Mouse (Mus musculus) limb, embryonic 10.5 days (tissue): ENCODE measurements around the gene Sftpa1. TPM values are rescaled to one million over a fixed set of nuclear protein-coding genes. Genes with fewer than 3 reads are reported as not detected.

Experiments used
- DNase-seq: peaks from one replicate; pipeline ENCODE4 v3.0.0-alpha.2; 2017; ENCODE audit warnings: low spot score
- H3K27ac ChIP-seq: fragments of 300-500 bp; sonication (generic); 2 replicates; pipeline ENCODE4 v1.5.1; 2016; ENCODE audit warnings: mild to moderate bottlenecking
- H3K27me3 ChIP-seq: fragments of 300-500 bp; sonication (generic); 2 replicates; pipeline ENCODE4 v1.6.1; 2016; ENCODE audit warnings: low read depth, mild to moderate bottlenecking; ENCODE audit not compliant: poor library complexity, severe bottlenecking
- H3K36me3 ChIP-seq: fragments of 300-500 bp; sonication (generic); 2 replicates; pipeline ENCODE4 v1.6.1; 2016; ENCODE audit warnings: mild to moderate bottlenecking, moderate library complexity
- H3K4me1 ChIP-seq: fragments of 300-500 bp; sonication (generic); 2 replicates; pipeline ENCODE4 v1.6.1; 2016
- H3K4me3 ChIP-seq: fragments of 300-500 bp; sonication (generic); 2 replicates; pipeline ENCODE4 v1.5.1; 2016; ENCODE audit warnings: mild to moderate bottlenecking, moderate library complexity
- H3K9me3 ChIP-seq: fragments of 300-500 bp; sonication (generic); replicated peaks from 2 replicates; pipeline ENCODE4 v1.6.1; 2016; ENCODE audit warnings: mild to moderate bottlenecking
- WGBS: fragments of 180-500 bp; shearing (Covaris S2); methylation state at CpG from one replicate; pipeline ENCODE4 v1.1.7; 2016; 5-methylcytosine and 5-hydroxymethylcytosine counted together
- polyA plus RNA-seq: library from polyadenylated mRNA; unstranded; fragments of >200 nt; fragmentation: Nextera tagmentation; extraction: Ambion mirVana; gene quantifications from 2 replicates; pipeline ENCODE4 v1.2.1, GENCODE M21; 2016

Sftpa1 gene
- not detected in 2 replicates for polyA plus RNA-seq

DNA sequence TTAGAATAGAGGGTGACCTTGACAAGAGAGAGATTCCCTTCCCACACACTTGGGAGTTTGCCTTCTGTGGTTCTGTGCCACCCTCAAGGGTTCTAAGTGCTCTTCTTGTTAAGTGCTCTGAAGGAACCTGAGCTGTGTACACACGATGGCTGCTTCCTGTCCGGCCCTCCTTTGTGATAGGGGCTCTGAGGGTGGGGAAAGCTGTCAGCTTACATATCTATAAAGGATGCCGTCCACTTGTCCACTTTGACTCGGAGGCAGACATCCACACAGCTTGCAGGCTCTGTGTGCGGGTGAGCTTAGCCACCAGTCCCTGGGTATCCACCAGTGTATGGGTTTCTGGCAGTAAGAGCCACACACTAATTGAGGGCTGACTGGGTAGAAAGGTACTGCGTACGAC is at the start of gene Sftpa1:
TSS of gene Sftpa1 (plus strand) at position 243 of the 400 bp plus-strand sequence.
- H3K4me1 ChIP-seq = no peaks in the 10 kb centered on the region
- WGBS = 89% methylated on average over 7 of the region's 7 CpGs
- no peaks in the 10 kb centered on the region for H3K9me3 ChIP-seq
- no peak within 1 kb of the TSS for H3K27ac ChIP-seq
- no peak for DNase-seq
- H3K4me3 ChIP-seq = no peak within 1 kb of the TSS
- no peaks in the 10 kb centered on the region for H3K36me3 ChIP-seq
- no peaks in the 10 kb centered on the region for H3K27me3 ChIP-seq

DNA sequence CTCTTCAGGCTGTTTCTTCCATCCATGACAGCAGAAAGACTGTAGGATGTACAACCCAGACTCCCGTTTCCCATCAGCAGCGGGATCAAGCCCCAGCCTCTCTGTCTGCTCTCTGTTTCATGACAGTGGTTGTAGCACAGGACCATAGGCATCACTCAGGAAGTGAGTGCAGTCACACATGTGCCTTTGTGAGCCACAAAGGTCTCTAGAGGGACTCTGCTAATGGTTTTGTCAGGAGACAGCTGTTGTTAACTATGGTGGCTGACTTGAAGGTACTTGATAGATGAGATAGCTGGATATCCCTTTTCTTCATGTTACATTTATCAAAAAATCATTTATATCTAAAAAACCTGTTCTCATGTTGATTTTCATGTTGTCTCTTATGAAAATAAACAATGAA is 49.2 kb upstream of the Sftpa1 start:
- DNase-seq = no peak
- Histone ChIP-seq H3K27ac (no peak overlapping the region), H3K27me3 (no peaks in the 10 kb centered on the region), H3K9me3 (no peaks in the 10 kb centered on the region), H3K4me1 (no peaks in the 10 kb centered on the region), H3K4me3 (no peak overlapping the region), H3K36me3 (no peaks in the 10 kb centered on the region)
- 85% methylated on average over 2 of the region's 2 CpGs for WGBS

DNA sequence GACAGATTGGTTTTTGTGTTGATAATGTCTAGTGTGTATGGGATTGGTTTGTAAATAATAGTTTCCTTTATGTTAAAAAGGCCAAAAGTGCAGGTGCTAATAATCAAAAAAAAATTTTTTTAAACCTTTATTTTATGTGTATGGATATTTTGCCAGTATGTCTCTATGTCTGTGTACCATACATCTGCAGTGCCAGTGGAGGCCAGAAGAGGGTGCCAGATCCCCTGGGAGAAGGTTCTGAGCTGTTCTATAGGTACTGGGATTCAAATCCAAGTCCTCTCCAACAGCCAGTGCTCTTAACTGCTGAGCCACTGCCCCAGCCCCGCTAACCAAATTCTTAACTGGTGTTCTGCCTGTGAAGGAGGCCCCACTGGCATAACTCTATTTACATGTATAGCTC is 44.1 kb upstream of the Sftpa1 start:
- no peak for DNase-seq
- Histone ChIP-seq H3K9me3 (no peaks in the 10 kb centered on the region), H3K36me3 (no peaks in the 10 kb centered on the region), H3K4me3 (no peak overlapping the region), H3K27me3 (no peaks in the 10 kb centered on the region), H3K27ac (no peak overlapping the region), H3K4me1 (no peaks in the 10 kb centered on the region)
- WGBS = 69% methylated on average over 1 of the region's 1 CpGs

DNA sequence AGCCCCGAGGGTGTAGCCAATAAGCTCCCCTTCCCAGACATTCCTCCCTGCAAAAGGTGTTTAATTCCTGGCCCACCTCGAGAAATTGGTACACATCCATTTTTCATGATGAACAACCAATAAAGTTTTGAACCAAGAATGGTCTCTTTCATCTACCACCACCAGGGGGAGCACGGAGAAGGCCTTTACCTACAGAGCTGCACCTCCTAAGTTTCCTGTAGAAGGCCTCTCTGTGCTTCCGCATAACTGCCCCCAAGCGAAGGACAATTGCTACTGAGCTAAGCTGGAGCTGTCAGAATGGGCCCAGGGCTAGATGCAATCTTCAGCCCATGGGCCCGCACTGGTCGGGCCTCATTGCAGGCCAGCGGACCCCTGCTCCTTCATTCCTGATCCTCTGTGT is 40.8 kb upstream of the Sftpa1 start:
- DNase-seq = peak; percentile 32
- H3K36me3 ChIP-seq = no peaks in the 10 kb centered on the region
- H3K4me3 ChIP-seq = no peak overlapping the region
- WGBS = 52% methylated on average over 8 of the region's 8 CpGs
- no peaks in the 10 kb centered on the region for H3K9me3 ChIP-seq
- no peaks in the 10 kb centered on the region for H3K27me3 ChIP-seq
- no peaks in the 10 kb centered on the region for H3K4me1 ChIP-seq
- H3K27ac ChIP-seq = no peak overlapping the region

DNA sequence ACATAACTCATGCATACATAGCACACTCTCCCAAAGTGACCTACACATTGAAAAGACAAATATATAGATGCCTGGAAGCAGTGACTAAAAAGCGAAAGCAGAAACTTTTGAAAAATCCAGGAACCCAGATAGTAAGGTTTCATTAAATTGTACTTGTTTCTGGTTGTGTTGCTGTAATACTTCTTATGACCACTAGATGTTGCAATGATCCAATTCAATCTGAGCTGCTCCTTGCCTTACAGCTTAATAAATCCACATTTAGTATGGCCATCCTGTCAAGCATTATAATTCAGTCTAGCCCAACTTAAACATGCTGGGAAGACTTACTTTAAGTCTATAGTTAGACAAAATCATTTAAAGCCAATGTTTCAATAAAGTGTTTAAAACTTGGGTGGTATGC is 37.5 kb upstream of the Sftpa1 start:
- 78% methylated on average over 1 of the region's 1 CpGs for WGBS
- DNase-seq = no peak
- H3K4me3 ChIP-seq = no peak overlapping the region
- no peaks in the 10 kb centered on the region for H3K4me1 ChIP-seq
- no peaks in the 10 kb centered on the region for H3K9me3 ChIP-seq
- H3K36me3 ChIP-seq = no peaks in the 10 kb centered on the region
- no peak overlapping the region for H3K27ac ChIP-seq
- no peaks in the 10 kb centered on the region for H3K27me3 ChIP-seq

DNA sequence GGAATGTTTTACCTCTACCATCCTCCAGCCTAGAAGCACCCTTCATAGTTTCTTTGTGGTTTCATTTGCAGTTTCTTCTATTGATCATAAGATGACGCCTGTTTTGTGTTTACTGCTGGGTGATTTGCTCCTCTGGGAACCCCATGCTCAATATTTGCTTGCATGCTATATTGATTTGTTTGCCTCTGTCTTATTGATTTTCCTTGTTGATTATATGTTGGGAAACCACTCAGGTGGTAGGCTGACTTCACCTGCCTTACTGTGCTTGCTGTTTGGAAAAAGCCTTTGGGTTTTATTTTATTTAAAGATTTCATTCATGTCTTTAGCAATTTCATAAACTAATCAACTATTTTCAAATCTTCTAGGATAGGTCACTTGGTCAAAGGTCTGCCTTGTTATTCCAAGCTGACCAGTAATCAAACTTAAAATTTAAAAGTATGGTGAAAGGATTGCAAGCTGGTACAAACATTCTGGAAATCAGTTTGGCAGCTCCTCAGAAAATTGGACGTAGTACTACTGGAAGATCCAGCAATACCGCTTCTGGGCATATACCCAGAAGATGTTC is 35.2 kb upstream of the Sftpa1 start:
- no peaks in the 10 kb centered on the region for H3K36me3 ChIP-seq
- DNase-seq = no peak
- no peak overlapping the region for H3K27ac ChIP-seq
- no peak overlapping the region for H3K4me3 ChIP-seq
- no peaks in the 10 kb centered on the region for H3K9me3 ChIP-seq
- no peaks in the 10 kb centered on the region for H3K27me3 ChIP-seq
- 91% methylated on average over 3 of the region's 3 CpGs for WGBS
- H3K4me1 ChIP-seq = no peaks in the 10 kb centered on the region

DNA sequence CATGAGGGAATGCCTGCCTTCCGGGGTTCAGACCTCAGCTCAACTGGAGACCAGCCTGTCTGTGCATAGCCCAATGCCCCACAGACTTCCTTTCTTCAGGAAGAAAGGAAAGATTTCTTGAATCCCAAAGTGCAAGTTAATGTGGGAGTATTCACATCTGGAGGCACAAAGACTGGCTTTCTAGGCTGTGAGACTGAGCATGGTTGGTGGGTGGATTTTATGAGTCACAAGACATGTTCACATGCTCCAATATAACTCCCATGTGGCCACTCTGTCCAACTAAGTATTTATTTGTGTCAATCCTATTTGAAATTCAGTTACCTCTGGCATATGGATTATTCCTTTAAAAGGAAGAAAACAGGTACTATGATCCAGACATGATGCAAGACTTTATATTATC is 32.9 kb upstream of the Sftpa1 start:
- DNase-seq = no peak
- Histone ChIP-seq H3K4me3 (no peak overlapping the region), H3K27ac (no peak overlapping the region), H3K27me3 (no peaks in the 10 kb centered on the region), H3K4me1 (no peaks in the 10 kb centered on the region), H3K9me3 (no peaks in the 10 kb centered on the region), H3K36me3 (no peaks in the 10 kb centered on the region)
- WGBS = 95% methylated on average over 1 of the region's 1 CpGs

DNA sequence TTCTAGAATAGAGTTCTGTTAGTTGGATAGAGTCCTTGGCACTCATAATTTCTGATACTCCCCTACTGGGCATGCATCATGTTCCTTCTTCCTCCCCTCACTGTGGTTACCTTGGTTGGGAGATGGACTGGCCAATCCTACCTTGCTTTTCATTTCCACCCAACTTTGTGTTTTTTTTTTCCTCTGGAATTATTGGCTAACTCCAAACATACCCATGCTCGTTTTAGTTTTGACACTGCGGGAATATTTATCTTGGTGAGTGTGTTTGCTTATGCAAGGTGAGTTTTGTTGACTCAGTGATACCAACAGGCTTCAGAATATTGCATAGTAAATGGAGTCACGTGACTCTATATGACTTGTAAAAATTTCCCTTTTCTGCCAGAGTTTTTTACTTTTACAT is 30.9 kb upstream of the Sftpa1 start:
- Histone ChIP-seq H3K36me3 (no peaks in the 10 kb centered on the region), H3K27me3 (no peaks in the 10 kb centered on the region), H3K4me3 (no peak overlapping the region), H3K27ac (no peak overlapping the region), H3K9me3 (no peaks in the 10 kb centered on the region), H3K4me1 (no peaks in the 10 kb centered on the region)
- DNase-seq = no peak
- WGBS = 91% methylated on average over 3 of the region's 3 CpGs

DNA sequence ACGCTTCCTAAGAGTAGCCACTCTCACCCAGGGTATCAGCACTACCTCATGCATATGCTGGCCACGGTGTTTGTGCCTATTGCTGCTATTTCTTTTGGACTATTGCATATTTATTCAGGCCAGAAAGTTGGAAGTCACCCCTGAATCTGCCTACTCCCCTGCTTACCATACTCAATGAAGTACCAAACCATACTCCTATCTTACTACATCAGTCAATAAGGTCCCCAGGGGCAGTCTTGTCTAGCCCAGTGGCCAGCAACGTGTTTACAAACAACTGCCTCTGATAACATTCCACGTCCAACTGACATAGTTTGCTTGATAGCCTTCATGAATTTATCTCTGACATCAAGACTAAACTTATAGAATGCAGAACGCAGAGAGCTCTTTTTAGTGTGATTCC is 30.3 kb upstream of the Sftpa1 start:
- Histone ChIP-seq H3K4me1 (no peaks in the 10 kb centered on the region), H3K27ac (no peak overlapping the region), H3K36me3 (no peaks in the 10 kb centered on the region), H3K9me3 (no peaks in the 10 kb centered on the region), H3K4me3 (no peak overlapping the region), H3K27me3 (no peaks in the 10 kb centered on the region)
- WGBS = 89% methylated on average over 5 of the region's 5 CpGs
- no peak for DNase-seq

DNA sequence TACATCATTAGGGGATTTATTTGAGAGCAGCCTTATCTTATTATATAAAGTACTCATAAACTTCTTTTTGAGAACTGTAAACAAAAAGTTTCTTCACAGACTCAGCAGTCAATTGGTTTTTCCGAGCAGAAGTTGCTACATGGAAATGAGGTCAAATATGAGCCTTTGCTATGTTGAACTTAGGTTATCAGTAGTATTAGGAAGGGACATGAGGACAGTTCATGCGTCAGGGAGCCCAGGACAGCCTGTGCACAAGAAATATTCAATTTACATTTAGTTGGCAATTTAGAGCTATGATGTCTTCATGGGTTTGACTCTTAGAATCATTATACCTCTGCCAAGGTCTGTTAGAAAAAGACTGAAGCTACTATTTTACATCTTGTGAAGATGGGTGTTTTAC is 29.3 kb upstream of the Sftpa1 start:
- 87% methylated on average over 2 of the region's 2 CpGs for WGBS

DNA sequence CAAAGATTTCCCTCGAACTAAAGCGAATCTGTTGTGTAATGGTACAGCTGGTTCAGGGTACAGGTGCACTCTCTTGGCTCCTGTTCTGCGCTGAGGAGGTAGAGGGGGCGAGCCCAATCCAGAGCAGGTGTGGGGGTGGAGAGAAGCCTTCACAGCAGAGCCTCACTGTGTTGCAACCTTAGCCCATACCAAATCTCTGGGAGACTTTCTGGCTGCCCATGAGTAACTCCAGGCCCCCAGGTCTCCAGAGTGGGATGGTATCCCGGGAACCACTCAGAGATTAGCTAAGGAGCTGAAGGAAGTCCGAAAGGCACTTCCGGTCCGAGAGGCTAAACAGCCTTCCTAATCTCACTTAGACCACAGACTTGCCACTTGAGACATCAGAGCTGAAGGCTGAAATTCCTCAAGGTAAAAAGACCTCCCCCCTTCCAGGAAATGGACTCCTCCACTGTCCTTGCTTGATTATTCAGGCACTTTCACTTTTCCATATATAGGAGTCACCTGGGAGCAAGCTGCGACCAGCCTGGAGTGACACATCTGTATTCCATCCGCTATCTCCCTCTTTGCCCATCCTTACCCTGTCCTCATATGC is 26.6 kb upstream of the Sftpa1 start, which contains the start of gene Mat1a:
TSS of gene Mat1a (plus strand) at position 183 of the 592 bp plus-strand sequence.
- H3K27ac ChIP-seq = no peak within 1 kb of the TSS
- H3K4me3 ChIP-seq = no peak within 1 kb of the TSS
- no peaks in the 10 kb centered on the region for H3K9me3 ChIP-seq
- H3K4me1 ChIP-seq = no peaks in the 10 kb centered on the region
- H3K36me3 ChIP-seq = no peaks in the 10 kb centered on the region
- DNase-seq = no peak
- H3K27me3 ChIP-seq = no peaks in the 10 kb centered on the region
- 68% methylated on average over 10 of the region's 10 CpGs for WGBS

More for the DNA sequence above, 29.3 kb upstream of the Sftpa1 start:
- H3K4me3 ChIP-seq = no peak overlapping the region
- no peaks in the 10 kb centered on the region for H3K9me3 ChIP-seq
- no peak overlapping the region for H3K27ac ChIP-seq
- H3K36me3 ChIP-seq = no peaks in the 10 kb centered on the region
- H3K4me1 ChIP-seq = no peaks in the 10 kb centered on the region
- no peak for DNase-seq
- H3K27me3 ChIP-seq = no peaks in the 10 kb centered on the region

DNA sequence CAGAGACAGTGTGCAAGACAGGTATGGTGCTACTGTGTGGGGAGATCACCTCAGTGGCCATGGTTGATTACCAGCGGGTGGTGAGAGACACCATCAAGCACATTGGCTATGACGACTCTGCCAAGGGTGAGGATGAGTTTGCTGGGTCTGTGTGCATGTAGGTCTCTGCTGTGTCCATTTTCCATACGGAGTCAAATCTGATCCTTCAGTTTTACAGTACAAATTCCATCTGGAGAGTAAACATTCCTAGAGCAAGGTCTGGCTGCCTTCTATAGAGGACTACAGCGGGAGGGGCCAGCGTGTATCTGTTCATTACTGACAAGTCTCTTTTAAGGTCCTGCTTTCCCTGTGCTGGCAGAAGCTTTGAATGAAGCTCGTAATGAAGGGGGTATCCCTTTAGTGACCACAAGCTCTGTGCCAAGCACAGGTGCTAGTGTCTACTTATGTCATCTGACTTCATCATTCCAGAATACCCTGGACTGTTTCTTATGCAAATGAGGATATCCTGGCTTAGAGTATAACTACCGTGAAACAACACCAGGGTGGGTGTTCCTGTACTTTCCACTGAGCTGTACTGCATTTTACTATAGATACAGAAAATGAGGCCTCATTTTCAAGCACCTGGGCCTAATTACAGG is 20.4 kb upstream of the Sftpa1 start:
- H3K9me3 ChIP-seq = no peaks in the 10 kb centered on the region
- no peak overlapping the region for H3K4me3 ChIP-seq
- H3K36me3 ChIP-seq = no peaks in the 10 kb centered on the region
- DNase-seq = no peak
- no peak overlapping the region for H3K27ac ChIP-seq
- no peaks in the 10 kb centered on the region for H3K27me3 ChIP-seq
- 91% methylated on average over 7 of the region's 7 CpGs for WGBS
- H3K4me1 ChIP-seq = no peaks in the 10 kb centered on the region

DNA sequence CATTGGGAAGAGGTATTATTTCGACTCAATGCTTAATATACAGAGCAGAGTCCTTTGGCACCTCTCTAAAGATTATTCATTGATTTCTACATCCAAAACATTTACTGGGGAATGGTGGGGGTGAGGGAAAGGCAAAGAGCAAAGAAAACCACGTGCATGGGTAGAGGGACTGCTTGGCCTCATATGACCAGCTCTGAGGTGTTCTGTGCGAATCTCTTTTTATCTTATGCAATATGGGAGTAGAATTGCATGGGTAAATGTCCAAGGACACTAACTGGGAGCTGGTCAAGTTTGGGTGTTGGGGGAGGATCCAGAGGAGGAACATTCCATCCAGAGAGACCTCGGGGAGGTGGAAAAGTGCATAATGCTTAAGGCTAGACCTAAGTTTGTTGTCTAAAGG is 18.6 kb upstream of the Sftpa1 start:
- Histone ChIP-seq H3K36me3 (no peaks in the 10 kb centered on the region), H3K4me1 (no peaks in the 10 kb centered on the region), H3K27me3 (no peaks in the 10 kb centered on the region), H3K4me3 (no peak overlapping the region), H3K27ac (no peak overlapping the region), H3K9me3 (no peaks in the 10 kb centered on the region)
- no peak for DNase-seq
- 82% methylated on average over 4 of the region's 4 CpGs for WGBS
